Mouse (Mus musculus): ENCODE results near the gene Gng7. TPM values are rescaled to one million over a fixed set of nuclear protein-coding genes. Genes with fewer than 3 reads are reported as not detected.
A peak's percentile ranks its signal among the peaks of the same experiment; 100 is the strongest.

Gene Gng7
- polyA plus RNA-seq, 1 experiment from 2014 or later = 5.6 TPM

DNA sequence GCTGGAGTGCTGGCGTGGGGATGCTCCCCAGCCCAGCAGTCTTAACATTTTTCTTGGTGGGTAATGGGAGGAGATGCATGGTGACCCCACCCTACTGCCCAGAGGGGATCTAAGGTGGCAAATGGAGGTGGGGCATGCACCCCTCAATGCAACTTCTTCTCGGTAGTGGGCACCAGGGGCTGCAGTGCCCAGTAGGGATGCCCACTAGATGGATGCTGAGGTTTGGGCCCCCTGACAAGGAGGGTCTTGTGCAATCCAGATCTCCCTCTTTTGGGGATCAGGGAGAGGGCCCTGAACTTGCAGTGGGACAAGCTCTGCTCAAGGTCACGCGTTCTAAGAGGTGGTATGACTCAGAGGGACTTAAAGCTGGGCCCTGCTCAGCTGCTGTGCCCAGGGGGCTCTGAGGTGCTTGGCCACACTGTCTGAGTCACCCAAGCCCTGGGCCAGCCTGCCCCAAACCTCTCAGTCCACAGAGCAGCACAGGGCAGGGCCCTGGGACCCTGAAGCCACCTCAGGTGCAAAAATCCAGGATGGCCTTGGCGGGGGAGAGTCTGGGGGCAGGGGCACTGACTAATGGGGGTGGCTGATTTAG is 9.7 kb upstream of the Gng7 start:
- H3K9ac ChIP-seq = no peak overlapping the region
- 0 out of 2 replicates have a peak, but pooled peaks have one; percentile 3 for ATAC-seq (replicated peaks; ENCODE audit: low FRiP score)
- no peak overlapping the region for H3K27ac ChIP-seq
- no peak overlapping the region for H3K4me2 ChIP-seq
- no peak overlapping the region for H3K4me3 ChIP-seq (replicated peaks)
- H3K4me1 ChIP-seq = peaks cover 11% of the 10 kb centered on the region
- no peaks in the 10 kb centered on the region for H3K36me3 ChIP-seq
- no peaks in the 10 kb centered on the region for H3K9me3 ChIP-seq (replicated peaks)
- H3K27me3 ChIP-seq = peaks cover 52% of the 10 kb centered on the region
- 63% methylated on average over 5 of the region's 5 CpGs for WGBS

DNA sequence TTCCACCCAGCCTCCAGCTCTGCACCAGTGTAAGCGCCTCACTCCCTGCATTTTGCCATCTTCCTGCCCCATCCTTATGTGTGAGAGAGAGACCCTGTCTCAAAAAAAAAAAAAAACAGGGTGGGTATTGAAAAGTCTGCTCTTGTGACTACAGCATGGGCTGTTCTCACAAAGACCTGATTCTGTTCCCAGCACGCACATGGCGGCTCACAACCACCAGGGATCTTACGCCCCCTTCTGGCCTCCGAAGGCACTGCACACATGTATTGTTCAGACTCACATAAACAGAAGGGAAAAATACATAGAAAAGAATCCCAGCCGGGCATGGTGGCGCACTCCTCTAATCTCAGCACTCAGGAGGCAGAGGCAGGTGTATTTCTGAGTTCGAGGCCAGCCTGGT is 8.0 kb upstream of the Gng7 start:
- Histone ChIP-seq H3K36me3 (no peaks in the 10 kb centered on the region), H3K4me2 (no peak overlapping the region), H3K27ac (no peak overlapping the region), H3K4me1 (peaks cover 13% of the 10 kb centered on the region), H3K27me3 (peaks cover 52% of the 10 kb centered on the region), H3K9ac (no peak overlapping the region), H3K9me3 (replicated peaks) (no peaks in the 10 kb centered on the region), H3K4me3 (replicated peaks) (no peak overlapping the region)
- 63% methylated on average over 8 of the region's 8 CpGs for WGBS
- ATAC-seq (replicated peaks; ENCODE audit: low FRiP score) = no peak

DNA sequence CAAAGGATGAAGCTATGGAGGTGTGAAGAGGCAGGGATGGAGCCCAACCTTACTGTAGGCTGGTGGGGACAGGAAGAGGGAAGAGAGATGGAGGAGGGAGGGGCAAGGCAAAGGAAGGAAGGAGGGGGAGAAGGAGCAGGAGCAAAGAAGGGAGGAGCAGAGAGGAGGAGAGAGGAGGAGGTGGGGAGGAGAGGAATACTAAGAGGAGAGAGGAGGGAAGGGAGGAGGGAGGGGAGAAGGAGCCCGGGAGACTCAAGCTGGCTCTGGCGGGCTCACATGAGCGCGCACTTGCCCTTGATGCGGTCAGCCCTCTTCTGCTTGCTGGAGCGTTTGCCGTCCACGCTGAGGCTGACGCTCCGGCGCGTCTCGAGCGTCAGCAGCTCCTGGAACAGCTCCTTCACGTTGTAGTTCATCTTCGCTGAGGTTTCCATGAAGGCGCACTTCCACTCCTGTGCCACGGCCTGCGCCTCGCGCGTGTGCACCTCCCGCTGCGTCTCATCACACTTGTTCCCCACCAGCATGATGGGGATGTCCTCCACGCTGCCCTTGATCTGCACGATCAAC is 6.9 kb upstream of the Gng7 start:
- Histone ChIP-seq H3K27me3 (peaks cover 52% of the 10 kb centered on the region), H3K36me3 (no peaks in the 10 kb centered on the region), H3K4me1 (peaks cover 13% of the 10 kb centered on the region), H3K9ac (no peak overlapping the region), H3K9me3 (replicated peaks) (no peaks in the 10 kb centered on the region), H3K4me2 (peak overlapping the region; percentile 42), H3K27ac (no peak overlapping the region), H3K4me3 (replicated peaks) (peak overlapping the region; percentile 7; the same call in 1 of the 2 replicates)
- 13% methylated on average over 26 of the region's 26 CpGs for WGBS
- no peak for ATAC-seq (replicated peaks; ENCODE audit: low FRiP score)

DNA sequence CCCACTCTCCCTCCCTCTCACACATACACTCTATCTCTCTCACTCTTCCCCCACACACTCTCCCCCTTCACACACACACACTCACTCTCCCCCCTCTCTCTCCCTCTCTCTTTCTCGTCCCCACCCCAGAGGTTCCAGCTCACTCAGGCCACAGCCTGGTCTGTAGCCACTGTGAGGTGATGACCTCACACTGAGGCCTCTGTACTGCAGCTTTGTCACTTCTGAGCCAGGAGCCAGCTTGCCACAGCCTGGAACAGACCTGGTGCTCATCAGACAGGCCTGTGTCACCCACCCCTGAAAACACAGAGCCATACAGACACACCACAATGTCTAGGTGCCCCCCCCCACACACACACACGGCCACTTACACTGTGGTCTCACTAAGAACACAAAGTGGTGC is 5.5 kb upstream of the Gng7 start:
- no peak overlapping the region for H3K4me2 ChIP-seq
- no peaks in the 10 kb centered on the region for H3K9me3 ChIP-seq (replicated peaks)
- no peak overlapping the region for H3K27ac ChIP-seq
- no peaks in the 10 kb centered on the region for H3K36me3 ChIP-seq
- no peak overlapping the region for H3K9ac ChIP-seq
- H3K4me1 ChIP-seq = peaks cover 11% of the 10 kb centered on the region
- WGBS = 52% methylated on average over 2 of the region's 2 CpGs
- no peak overlapping the region for H3K4me3 ChIP-seq (replicated peaks)
- peaks cover 41% of the 10 kb centered on the region for H3K27me3 ChIP-seq
- no peak for ATAC-seq (replicated peaks; ENCODE audit: low FRiP score)

DNA sequence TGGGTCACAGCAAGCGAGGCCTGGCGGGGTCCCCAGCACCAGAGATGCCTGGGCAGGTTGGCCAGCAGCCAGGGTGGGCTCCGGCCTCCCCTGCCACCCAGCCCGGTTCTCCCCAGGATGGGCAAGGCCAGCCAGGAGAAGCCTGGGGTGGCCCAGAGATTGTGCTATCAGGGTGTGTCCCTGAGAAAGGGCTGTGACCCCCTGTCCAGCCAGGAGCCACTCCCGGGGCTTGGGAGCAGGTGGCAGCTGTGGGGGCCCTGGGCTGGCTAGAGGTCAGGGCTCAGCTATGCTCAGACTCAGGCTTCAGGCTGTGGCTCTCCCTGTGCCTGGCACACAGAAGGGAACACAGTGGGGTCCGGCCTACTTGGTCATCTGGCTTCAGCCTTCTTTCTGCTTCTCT is 4.9 kb upstream of the Gng7 start:
- H3K9me3 ChIP-seq (replicated peaks) = no peaks in the 10 kb centered on the region
- H3K9ac ChIP-seq = no peak overlapping the region
- no peak overlapping the region for H3K27ac ChIP-seq
- ATAC-seq (replicated peaks; ENCODE audit: low FRiP score) = no peak
- no peak overlapping the region for H3K4me3 ChIP-seq (replicated peaks)
- H3K4me1 ChIP-seq = peaks cover 12% of the 10 kb centered on the region
- peaks cover 36% of the 10 kb centered on the region for H3K27me3 ChIP-seq
- WGBS = 75% methylated on average over 6 of the region's 6 CpGs
- H3K4me2 ChIP-seq = no peak overlapping the region
- H3K36me3 ChIP-seq = no peaks in the 10 kb centered on the region

DNA sequence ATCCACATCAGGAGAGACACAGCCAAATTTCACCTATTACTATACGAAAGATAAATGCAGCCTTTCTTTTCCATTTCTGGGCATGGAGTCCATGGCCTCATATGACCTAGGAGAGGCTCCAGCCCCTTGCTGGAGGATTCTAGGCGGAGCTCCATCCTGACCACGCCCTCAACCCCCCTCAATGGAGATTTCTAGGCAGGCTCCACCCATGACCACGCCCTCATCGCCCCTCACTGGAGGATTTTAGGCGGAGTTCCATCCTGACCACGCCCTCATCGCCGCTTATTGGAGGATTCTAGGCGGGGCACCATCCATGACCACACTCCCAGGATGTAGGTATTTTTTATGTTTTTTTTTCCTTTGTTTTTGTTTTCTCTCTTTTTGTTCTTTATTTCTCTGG is 3.6 kb upstream of the Gng7 start:
- Histone ChIP-seq H3K4me2 (no peak overlapping the region), H3K27ac (no peak overlapping the region), H3K4me1 (peaks cover 22% of the 10 kb centered on the region), H3K36me3 (no peaks in the 10 kb centered on the region), H3K27me3 (peaks cover 23% of the 10 kb centered on the region), H3K9ac (no peak overlapping the region), H3K9me3 (replicated peaks) (no peaks in the 10 kb centered on the region), H3K4me3 (replicated peaks) (no peak overlapping the region)
- ATAC-seq (replicated peaks; ENCODE audit: low FRiP score) = no peak
- WGBS = 38% methylated on average over 10 of the region's 10 CpGs

DNA sequence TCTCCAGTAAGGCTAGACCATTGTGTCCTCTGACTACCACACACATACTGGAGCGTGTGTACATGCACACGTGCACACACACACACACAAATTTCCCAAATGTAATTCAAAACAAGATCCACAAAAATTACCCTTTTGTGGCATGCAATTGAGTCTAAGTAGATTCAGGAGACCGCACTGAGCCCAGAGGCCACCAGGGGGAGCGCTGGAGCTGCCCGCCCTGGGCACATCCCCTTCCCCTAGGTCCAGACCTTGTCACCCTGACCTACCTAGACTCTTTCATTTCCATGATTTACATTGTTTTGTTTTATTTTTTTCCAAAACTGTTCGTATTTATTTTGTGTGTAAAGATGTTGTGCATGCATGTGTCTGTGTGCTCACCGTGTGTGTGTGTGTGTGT is 1.9 kb upstream of the Gng7 start:
- Histone ChIP-seq H3K4me2 (no peak overlapping the region), H3K9me3 (replicated peaks) (no peaks in the 10 kb centered on the region), H3K27ac (no peak overlapping the region), H3K4me3 (replicated peaks) (no peak overlapping the region), H3K36me3 (no peaks in the 10 kb centered on the region), H3K4me1 (peaks cover 19% of the 10 kb centered on the region), H3K27me3 (peaks cover 8% of the 10 kb centered on the region), H3K9ac (no peak overlapping the region)
- ATAC-seq (replicated peaks; ENCODE audit: low FRiP score) = no peak
- WGBS = 8% methylated on average over 7 of the region's 7 CpGs

DNA sequence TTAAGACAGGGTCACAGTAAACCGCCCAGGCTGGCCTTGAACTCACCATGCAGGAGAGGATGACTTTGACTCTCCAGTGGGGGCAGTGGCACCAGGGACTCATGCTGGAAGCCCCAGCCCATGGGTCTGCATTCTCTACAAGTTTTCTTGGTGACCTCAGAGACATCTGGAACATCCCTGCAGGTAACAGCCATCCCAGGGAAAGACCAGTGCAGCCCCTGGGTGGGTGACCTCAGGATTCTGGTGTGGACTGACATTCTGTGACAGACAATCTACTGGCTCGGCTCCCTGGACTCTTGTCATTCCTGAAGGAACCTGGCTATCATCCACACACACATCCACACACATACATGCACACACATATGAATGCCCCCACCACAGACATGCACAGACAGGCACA is 921 bp upstream of the Gng7 start:
- no peak for ATAC-seq (replicated peaks; ENCODE audit: low FRiP score)
- H3K36me3 ChIP-seq = no peaks in the 10 kb centered on the region
- no peaks in the 10 kb centered on the region for H3K9me3 ChIP-seq (replicated peaks)
- 87% methylated on average over 2 of the region's 2 CpGs for WGBS
- H3K4me1 ChIP-seq = peaks cover 19% of the 10 kb centered on the region
- no peak overlapping the region for H3K27ac ChIP-seq
- H3K4me3 ChIP-seq (replicated peaks) = no peak overlapping the region
- no peak overlapping the region for H3K9ac ChIP-seq
- no peaks in the 10 kb centered on the region for H3K27me3 ChIP-seq
- no peak overlapping the region for H3K4me2 ChIP-seq

DNA sequence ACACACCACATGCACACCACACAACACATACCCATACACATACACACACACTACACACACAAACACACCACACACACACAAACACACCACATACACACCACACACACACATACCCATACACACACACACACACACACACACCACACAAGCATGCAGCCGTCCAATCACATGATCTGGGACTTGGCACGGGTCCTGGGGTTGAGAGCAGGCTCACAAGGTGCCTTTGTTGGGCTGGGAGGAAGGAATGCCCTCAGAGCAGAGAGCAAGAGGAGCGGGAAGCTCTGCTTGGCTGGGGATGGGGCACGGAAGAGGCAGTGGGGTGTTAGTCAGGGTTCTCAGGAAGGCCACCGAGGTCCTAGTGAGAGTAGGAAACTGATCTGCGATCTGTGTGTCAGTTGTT is 3.9 kb downstream of the Gng7 start:
- H3K9me3 ChIP-seq (replicated peaks) = no peaks in the 10 kb centered on the region
- H3K27me3 ChIP-seq = no peaks in the 10 kb centered on the region
- no peak overlapping the region for H3K4me2 ChIP-seq
- H3K36me3 ChIP-seq = no peaks in the 10 kb centered on the region
- H3K9ac ChIP-seq = no peak overlapping the region
- 77% methylated on average over 6 of the region's 6 CpGs for WGBS
- ATAC-seq (replicated peaks; ENCODE audit: low FRiP score) = no peak
- peaks cover 16% of the 10 kb centered on the region for H3K4me1 ChIP-seq
- H3K27ac ChIP-seq = no peak overlapping the region
- no peak overlapping the region for H3K4me3 ChIP-seq (replicated peaks)

DNA sequence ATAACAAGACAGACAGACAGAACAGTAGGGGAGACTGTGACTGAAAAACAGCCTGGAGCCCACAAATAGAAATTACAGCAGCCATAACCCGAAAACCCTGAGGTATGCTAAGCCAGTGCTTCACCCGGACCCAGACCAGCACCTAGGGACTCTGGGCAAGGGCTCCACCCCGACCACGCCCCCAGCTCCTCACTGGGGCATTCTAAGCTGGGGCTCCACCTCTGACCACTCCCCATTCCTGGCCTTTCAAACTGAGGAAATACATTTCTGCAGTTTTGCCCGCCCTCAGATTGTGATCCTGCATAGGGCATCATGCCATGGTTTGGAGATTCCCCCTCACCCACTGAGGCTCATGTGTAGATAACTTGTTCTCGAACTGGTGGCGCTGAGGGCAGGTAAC is 7.5 kb downstream of the Gng7 start:
- no peaks in the 10 kb centered on the region for H3K36me3 ChIP-seq
- H3K4me2 ChIP-seq = no peak overlapping the region
- WGBS = 30% methylated on average over 7 of the region's 7 CpGs
- H3K27ac ChIP-seq = no peak overlapping the region
- ATAC-seq (replicated peaks; ENCODE audit: low FRiP score) = no peak
- H3K4me1 ChIP-seq = no peaks in the 10 kb centered on the region
- H3K9ac ChIP-seq = no peak overlapping the region
- no peaks in the 10 kb centered on the region for H3K9me3 ChIP-seq (replicated peaks)
- H3K4me3 ChIP-seq (replicated peaks) = no peak overlapping the region
- no peaks in the 10 kb centered on the region for H3K27me3 ChIP-seq

DNA sequence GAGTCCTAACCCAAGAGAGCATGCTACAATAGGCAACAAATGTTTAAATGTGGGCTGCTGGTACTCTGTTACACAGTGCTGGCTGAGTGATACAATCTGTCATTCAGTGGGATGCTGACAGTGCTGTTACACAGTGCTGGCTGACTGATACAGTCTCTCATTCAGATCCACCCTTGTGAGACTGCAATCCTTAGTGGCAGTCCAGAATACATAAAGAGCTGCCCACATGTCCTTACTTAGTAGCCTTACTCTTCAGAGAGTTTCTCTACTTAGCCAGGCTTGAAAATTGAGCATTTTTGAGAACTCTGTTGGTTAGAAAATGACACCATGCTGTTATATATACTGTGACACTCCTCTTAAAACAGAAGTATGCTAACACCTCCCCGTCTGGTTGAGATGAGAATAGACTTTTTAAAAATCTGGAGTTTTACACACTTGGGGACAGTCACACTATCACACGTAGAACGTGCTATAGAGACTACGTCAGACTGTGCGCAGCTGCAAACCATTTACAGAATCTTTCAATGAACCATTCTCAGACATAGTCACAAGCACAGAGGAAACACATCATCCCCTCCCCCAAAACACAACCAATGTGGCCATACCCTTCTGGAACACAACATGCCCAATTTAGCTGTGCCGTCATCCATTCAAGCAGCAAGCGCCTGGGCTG is 8.6 kb downstream of the Gng7 start:
- no peak for ATAC-seq (replicated peaks; ENCODE audit: low FRiP score)
- WGBS = 91% methylated on average over 7 of the region's 7 CpGs
- Histone ChIP-seq H3K9ac (no peak overlapping the region), H3K27me3 (no peaks in the 10 kb centered on the region), H3K4me3 (replicated peaks) (no peak overlapping the region), H3K27ac (no peak overlapping the region), H3K4me2 (no peak overlapping the region), H3K36me3 (no peaks in the 10 kb centered on the region), H3K4me1 (0 out of 2 replicates have a peak, but pooled peaks cover 2% of the 10 kb centered on the region), H3K9me3 (replicated peaks) (no peaks in the 10 kb centered on the region)

DNA sequence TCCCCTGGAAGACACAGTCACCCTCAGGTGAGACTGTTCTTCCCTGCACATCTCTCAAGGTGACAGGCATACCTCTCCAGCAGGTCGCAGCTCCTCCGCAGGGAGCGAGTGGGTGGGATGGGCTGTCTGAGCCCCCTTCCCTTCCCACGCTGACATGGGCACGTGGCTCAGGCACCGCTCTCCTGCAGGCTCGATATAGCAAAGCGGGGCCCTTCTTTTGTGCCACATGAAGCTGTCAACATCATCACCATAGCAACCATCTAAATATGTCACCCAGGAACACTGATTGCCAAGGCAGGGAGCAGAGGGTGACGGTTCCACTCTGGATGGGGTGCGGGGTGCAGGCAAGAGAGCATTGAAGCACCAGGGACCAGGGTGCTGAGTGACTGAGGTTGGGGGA is 13.6 kb downstream of the Gng7 start:
- no peak for ATAC-seq (replicated peaks; ENCODE audit: low FRiP score)
- Histone ChIP-seq H3K27me3 (peaks cover 28% of the 10 kb centered on the region), H3K9ac (no peak overlapping the region), H3K4me2 (no peak overlapping the region), H3K27ac (no peak overlapping the region), H3K9me3 (replicated peaks) (no peaks in the 10 kb centered on the region), H3K4me3 (replicated peaks) (no peak overlapping the region), H3K4me1 (peaks cover 28% of the 10 kb centered on the region), H3K36me3 (no peaks in the 10 kb centered on the region)
- WGBS = 66% methylated on average over 10 of the region's 10 CpGs

All from kidney, embryonic 15.5 days (tissue).